Mouse (Mus musculus): ENCODE results near the gene Hist1h4n.
A peak's percentile ranks its signal among the peaks of the same experiment; 100 is the strongest.
"Not testable (repeated sequence)": the region's sequence is repeated elsewhere in the genome, so short reads cannot be mapped to it uniquely, and the experiment has no call there.

The Hist1h4n gene

GRCm38 (mm10) chr13:21831418-21832394 lies at the start of gene Hist1h4n:
Hist1h4n (minus strand) TSS chr13:21832196.
- DNase-seq (ENCODE audit: low spot score) = not testable (repeated sequence)

GRCm38 (mm10) chr13:21880735-21881134 lies 48.7 kb upstream of the Hist1h4n start:
- no peak for DNase-seq (ENCODE audit: low spot score)

- not testable (repeated sequence) for DNase-seq (ENCODE audit: low spot score)
These were observed 33.5 kb upstream of the Hist1h4n start for GRCm38 (mm10) chr13:21865503-21865902.

- DNase-seq (ENCODE audit: low spot score) = peak; percentile 63
These were observed 29.6 kb upstream of the Hist1h4n start for GRCm38 (mm10) chr13:21861608-21862007.

GRCm38 (mm10) chr13:21855698-21856162 lies 23.7 kb upstream of the Hist1h4n start:
- DNase-seq (ENCODE audit: low spot score) = peak; percentile 94

- peak; percentile 92 for DNase-seq (ENCODE audit: low spot score)
These were observed 23.1 kb upstream of the Hist1h4n start for GRCm38 (mm10) chr13:21855146-21855545.

- DNase-seq (ENCODE audit: low spot score) = no peak
These were observed 20.4 kb upstream of the Hist1h4n start for GRCm38 (mm10) chr13:21852215-21852945.

- DNase-seq (ENCODE audit: low spot score) = not testable (repeated sequence)
These were observed 18.7 kb upstream of the Hist1h4n start for GRCm38 (mm10) chr13:21850696-21851095.

GRCm38 (mm10) chr13:21847883-21848282 lies 15.9 kb upstream of the Hist1h4n start:
- peak; percentile 82 for DNase-seq (ENCODE audit: low spot score)

GRCm38 (mm10) chr13:21846356-21846755 lies 14.4 kb upstream of the Hist1h4n start:
- not testable (repeated sequence) for DNase-seq (ENCODE audit: low spot score)

- not testable (repeated sequence) for DNase-seq (ENCODE audit: low spot score)
These were observed 8.5 kb upstream of the Hist1h4n start for GRCm38 (mm10) chr13:21840508-21840907.

- not testable (repeated sequence) for DNase-seq (ENCODE audit: low spot score)
These were observed 1.5 kb upstream of the Hist1h4n start, which contains the start of the genes Hist1h2ap and Hist1h2br for GRCm38 (mm10) chr13:21833461-21833860. Hist1h2ap (minus strand) TSS chr13:21833507. Hist1h2br (plus strand) TSS chr13:21833743.

GRCm38 (mm10) chr13:21830344-21830743 lies 1.7 kb downstream of the Hist1h4n start:
- DNase-seq (ENCODE audit: low spot score) = no peak

GRCm38 (mm10) chr13:21828511-21828910 lies 3.5 kb downstream of the Hist1h4n start:
- no peak for DNase-seq (ENCODE audit: low spot score)

- DNase-seq (ENCODE audit: low spot score) = not testable (repeated sequence)
These were observed 11.7 kb downstream of the Hist1h4n start for GRCm38 (mm10) chr13:21820082-21820890.

- not testable (repeated sequence) for DNase-seq (ENCODE audit: low spot score)
These were observed 19.9 kb downstream of the Hist1h4n start for GRCm38 (mm10) chr13:21812092-21812491.

GRCm38 (mm10) chr13:21811539-21811938 lies 20.5 kb downstream of the Hist1h4n start, which contains the start of gene Hist1h4m:
Hist1h4m (plus strand) TSS chr13:21811746.
- DNase-seq (ENCODE audit: low spot score) = not testable (repeated sequence)

GRCm38 (mm10) chr13:21811074-21811473 lies 20.9 kb downstream of the Hist1h4n start:
- not testable (repeated sequence) for DNase-seq (ENCODE audit: low spot score)

GRCm38 (mm10) chr13:21810073-21810472 lies 21.9 kb downstream of the Hist1h4n start, which contains the start of the genes Hist1h2bq and Hist1h2ao:
Hist1h2bq (minus strand) TSS chr13:21810197.
Hist1h2ao (plus strand) TSS chr13:21810465.
- not testable (repeated sequence) for DNase-seq (ENCODE audit: low spot score)

- not testable (repeated sequence) for DNase-seq (ENCODE audit: low spot score)
These were observed 28.9 kb downstream of the Hist1h4n start for GRCm38 (mm10) chr13:21803058-21803457.

GRCm38 (mm10) chr13:21797163-21797562 lies 34.8 kb downstream of the Hist1h4n start:
- DNase-seq (ENCODE audit: low spot score) = not testable (repeated sequence)
